Mouse (Mus musculus) testis, adult 2 months (tissue): ENCODE data around the gene Reln.

Source experiments
- CTCF ChIP-seq: fragments of 200-500 bp; IDR thresholded peaks from 2 replicates; pipeline ENCODE4 v1.5.1; 2012; ENCODE audit warnings: low read depth, mild to moderate bottlenecking, inconsistent platforms, low read length, moderate library complexity; ENCODE audit not compliant: control insufficient read depth, insufficient read depth, insufficient replicate concordance
- POLR2A ChIP-seq: fragments of 200-500 bp; IDR thresholded peaks from 2 replicates; pipeline ENCODE4 v1.6.1; 2012; ENCODE audit warnings: low read depth, mild to moderate bottlenecking, inconsistent platforms, low read length, moderate library complexity; ENCODE audit not compliant: control insufficient read depth

GRCm38 (mm10) chr5:22342461-22342860 is 2.0 kb downstream of the Reln start:
- TF ChIP-seq POLR2A (no peak), CTCF (no peak)
